Mouse (Mus musculus) cerebellum, adult 2 months (tissue): ENCODE data around the gene Acsl6.

ENCODE experiments used
- CTCF ChIP-seq: fragments of 200-500 bp; IDR thresholded peaks from 2 replicates; pipeline ENCODE4 v1.5.1; 2011; ENCODE audit warnings: low read depth, mild to moderate bottlenecking, control low read depth, low read length, moderate library complexity, borderline replicate concordance; ENCODE audit not compliant: insufficient read depth
- POLR2A ChIP-seq: fragments of 200-500 bp; IDR thresholded peaks from 2 replicates; pipeline ENCODE4 v1.6.1; 2011; ENCODE audit warnings: low read length, control low read depth, borderline replicate concordance; ENCODE audit not compliant: insufficient read depth

GRCm38 (mm10) chr11:54336165-54336707 lies 32.6 kb downstream of the Acsl6 start:
- TF ChIP-seq CTCF (no peak), POLR2A (no peak)
